Mouse (Mus musculus) heart, adult 2 months (tissue): ENCODE results near the gene Gm20517.

ENCODE experiments used
- CTCF ChIP-seq: fragments of 200-600 bp; IDR thresholded peaks from 2 replicates; pipeline ENCODE4 v1.8.1; 2022; ENCODE audit warnings: antibody characterized with exemption, mild to moderate bottlenecking, moderate library complexity
- EP300 ChIP-seq: fragments of 200-500 bp; IDR thresholded peaks from 2 replicates; pipeline ENCODE4 v1.6.1; 2011; ENCODE audit warnings: low read depth, low read length, control low read depth; ENCODE audit not compliant: insufficient read depth
- POLR2A ChIP-seq: fragments of 200-500 bp; IDR thresholded peaks from 2 replicates; pipeline ENCODE4 v1.6.1; 2011; ENCODE audit warnings: mild to moderate bottlenecking, low read depth, low read length, control low read depth; ENCODE audit not compliant: insufficient read depth

- TF ChIP-seq CTCF, result no peak
- TF ChIP-seq EP300, result no peak
- no peak for TF ChIP-seq POLR2A
Measured at GRCm38 (mm10) chr17:47698156-47698555, 86.8 kb downstream of the Gm20517 start.
